Mouse (Mus musculus) CH12.LX (cell line): ENCODE data around the gene Vmn2r37. TPM values are rescaled to one million over a fixed set of nuclear protein-coding genes. Genes with fewer than 3 reads are reported as not detected.
"Not testable (repeated sequence)": the region's sequence is repeated elsewhere in the genome, so short reads cannot be mapped to it uniquely, and the experiment has no call there.

Experiments used
- DNase-seq: peaks from one replicate; pipeline ENCODE4 v3.0.0-alpha.2; 2013; ENCODE audit errors: extremely low read depth
- H3K27ac ChIP-seq: 2 replicates; pipeline ENCODE4 v1.5.1; 2012; ENCODE audit warnings: low read depth, mild to moderate bottlenecking, control low read depth, moderate library complexity; ENCODE audit not compliant: insufficient read depth
- H3K27me3 ChIP-seq: replicated peaks from 2 replicates; pipeline ENCODE3; 2012; ENCODE audit warnings: inconsistent platforms
- H3K36me3 ChIP-seq, 2 experiments: replicated peaks in 1 of 2; 2 replicates each; pipeline versions ENCODE3 to v1.6.1; 2012; ENCODE audit warnings: inconsistent platforms in 1 of 2, low read length in 1 of 2, mild to moderate bottlenecking in 1 of 2, mixed read lengths in 1 of 2, moderate library complexity in 1 of 2; ENCODE audit not compliant: control insufficient read depth in 1 of 2, insufficient read depth in 1 of 2
- H3K4me1 ChIP-seq, 2 experiments: 2 replicates each; pipeline ENCODE4 v1.6.1; 2012; ENCODE audit warnings: inconsistent platforms in 1 of 2, moderate library complexity in 1 of 2; ENCODE audit not compliant: insufficient read depth in 2 of 2, control insufficient read depth in 1 of 2
- H3K4me2 ChIP-seq: 2 replicates; pipeline ENCODE4 v1.6.1; 2012; ENCODE audit warnings: low read depth, mild to moderate bottlenecking, control low read depth; ENCODE audit not compliant: poor library complexity, insufficient read depth, severe bottlenecking
- H3K4me3 ChIP-seq, 3 experiments: fragments of 150-350 bp in 1 of 3; sonication (generic) in 1 of 3; replicated peaks in 1 of 3; 2 replicates each; pipeline versions ENCODE3 to v1.5.1; 2011 to 2012; ENCODE audit warnings: low read depth in 2 of 3, low read length in 2 of 3, mild to moderate bottlenecking in 2 of 3, moderate library complexity in 2 of 3, control low read depth in 1 of 3, improper control_type of control experiment in 1 of 3, inconsistent platforms in 1 of 3, mixed read lengths in 1 of 3; ENCODE audit not compliant: poor library complexity in 1 of 3
- H3K79me2 ChIP-seq: replicated peaks from 2 replicates; pipeline ENCODE4 v1.6.1; 2012; ENCODE audit warnings: mild to moderate bottlenecking, moderate library complexity; ENCODE audit not compliant: control insufficient read depth, poor library complexity, insufficient read depth, severe bottlenecking; ENCODE audit errors: extremely low read depth
- H3K9ac ChIP-seq: 2 replicates; pipeline ENCODE4 v1.6.1; 2012; ENCODE audit warnings: low read depth, mild to moderate bottlenecking, control low read depth, moderate library complexity; ENCODE audit not compliant: insufficient read depth
- H3K9me3 ChIP-seq: replicated peaks from 2 replicates; pipeline ENCODE3; 2012; ENCODE audit warnings: low read length, inconsistent platforms, mixed read lengths
- dilution Hi-C: fragments of 300-500 bp; cut with MboI; formaldehyde crosslinking; loops from 2 replicates; pipeline ENCODE4 v1.14.3; 2020; ENCODE audit warnings: low sequenced_read_pairs; ENCODE audit not compliant: extremely low pct_unique_long_range_greater_than_20kb, extremely low pct_ligation_motif_present
- in situ Hi-C: fragments of 300-500 bp; cut with MboI; formaldehyde crosslinking; loops from 3 replicates; pipeline ENCODE4 v1.14.3; 2019; ENCODE audit warnings: low sequenced_read_pairs, low pct_ligation_motif_present, low pct_unique_long_range_greater_than_20kb, mixed read lengths
- polyA plus RNA-seq: library from polyadenylated mRNA; unstranded; fragments of >175 nt; gene quantifications from 2 replicates; pipeline ENCODE4 v1.2.1, GENCODE M21; 2012; ENCODE audit warnings: low read depth; ENCODE audit not compliant: insufficient read length
- total RNA-seq, 2 experiments: library from RNA; depleted of rRNA; stranded (reverse); fragments of 300-350 nt in 1 of 2; fragments of >200 nt in 1 of 2; gene quantifications; 2 replicates each; pipeline ENCODE4 v1.2.3; 2012 to 2014

The Vmn2r37 gene
- total RNA-seq (2012; rRNA removed) (not detected in 2 replicates), total RNA-seq (2014; rRNA removed) (not detected in 2 replicates), polyA plus RNA-seq (not detected in 2 replicates)

DNA sequence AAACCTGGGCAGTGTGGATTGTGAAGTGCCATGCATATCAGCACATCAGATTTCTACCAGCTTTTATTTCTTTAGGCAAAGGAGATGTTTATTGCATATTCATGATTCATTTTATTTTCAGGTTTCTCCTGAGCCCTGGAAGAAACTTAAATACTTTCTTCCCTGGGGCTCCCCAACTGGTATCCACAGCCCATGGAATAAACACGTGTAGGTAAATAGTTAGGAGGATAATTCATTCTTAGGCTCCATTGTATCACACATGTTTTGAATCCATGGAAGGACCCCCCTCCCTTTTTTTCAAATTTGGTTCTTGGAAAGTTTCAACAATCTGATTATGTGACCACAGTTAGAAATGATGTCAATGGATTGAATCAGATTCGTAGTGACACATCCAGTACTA lies at the start of gene Vmn2r37:
Gene Vmn2r37, minus strand, starts transcription at position 101 of the 400 bp plus-strand sequence.
- H3K4me1 ChIP-seq, H3K4me3 ChIP-seq, H3K9me3 ChIP-seq, H3K27ac ChIP-seq, H3K9ac ChIP-seq, DNase-seq, H3K4me2 ChIP-seq, in situ Hi-C loops, H3K27me3 ChIP-seq, H3K36me3 ChIP-seq, dilution Hi-C loops, H3K79me2 ChIP-seq: not testable (repeated sequence)

Other genes starting within 250 kb of the Vmn2r37 start
- not detected in 2 replicates for gene Vmn2r39, start 192.9 kb downstream of the Vmn2r37 start, total RNA-seq (2012; rRNA removed)
- gene Vmn2r39, start 192.9 kb downstream of the Vmn2r37 start, total RNA-seq (2014; rRNA removed): not detected in 2 replicates
- gene Vmn2r39, start 192.9 kb downstream of the Vmn2r37 start, polyA plus RNA-seq: not detected in 2 replicates
- gene Vmn2r38, start 125.8 kb downstream of the Vmn2r37 start, total RNA-seq (2012; rRNA removed): not detected in 2 replicates
- not detected in 2 replicates for gene Vmn2r38, start 125.8 kb downstream of the Vmn2r37 start, total RNA-seq (2014; rRNA removed)
- not detected in 2 replicates for gene Vmn2r38, start 125.8 kb downstream of the Vmn2r37 start, polyA plus RNA-seq